ENCODE assay signal across 8 mouse cellular contexts in the genomic region with DNA sequence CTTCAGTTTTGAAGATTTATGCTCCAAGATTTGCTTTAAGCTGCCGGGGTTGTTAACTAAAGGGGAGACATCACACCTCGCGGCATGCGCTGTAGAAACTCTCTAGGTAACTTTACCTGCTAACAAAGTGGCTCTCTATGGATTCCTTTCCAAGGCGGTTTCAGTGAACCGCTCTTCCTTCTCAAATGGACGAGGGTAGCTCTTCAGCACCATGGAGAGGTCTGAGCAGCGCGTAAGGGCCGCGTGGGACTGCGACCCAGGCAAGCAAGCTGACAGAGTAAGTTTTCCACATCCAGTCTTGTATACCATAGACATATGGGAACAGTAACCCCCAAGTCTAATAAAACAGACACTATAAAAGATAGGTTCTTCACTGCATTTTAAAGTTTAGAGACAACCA. TPM values are rescaled to one million over a fixed set of nuclear protein-coding genes. Genes with fewer than 3 reads are reported as not detected.
DNase-seq lines count a peak whose midpoint lies in the region; ATAC-seq lines count a peak whose summit lies in the region.

Schip1 (plus strand) TSS at position 72 of the 400 bp plus-strand sequence.

- no peaks in the 10 kb centered on the region for H3K36me3 ChIP-seq in forebrain, embryonic 16.5 days (ENCODE audit: control insufficient read depth, insufficient read depth)
- no peaks in the 10 kb centered on the region for H3K36me3 ChIP-seq in hindbrain, embryonic 13.5 days
- no peaks in the 10 kb centered on the region for H3K36me3 ChIP-seq in midbrain, embryonic 14.5 days (ENCODE audit: control insufficient read depth, insufficient read depth, low read length)

- peaks cover 2% of the 10 kb centered on the region; the same call in 1 of the 2 replicates for H3K27me3 ChIP-seq in forebrain, embryonic 16.5 days (replicated peaks; ENCODE audit: control insufficient read depth, insufficient read depth, low read length)
- H3K27me3 ChIP-seq in hindbrain, embryonic 13.5 days = peaks cover 3% of the 10 kb centered on the region; the same call in 1 of the 2 replicates
- H3K27me3 ChIP-seq in midbrain, embryonic 14.5 days (ENCODE audit: control insufficient read depth, insufficient read depth, low read length) = no peaks in the 10 kb centered on the region

- peak; percentile 16 for DNase-seq in 416B (ENCODE audit: low read depth)
- peak; percentile 71 for DNase-seq in ZHBTc4 (ENCODE audit: low read depth, low spot score)
- no peak for DNase-seq in left cerebral cortex, postnatal 25 days (ENCODE audit: low spot score in 2 of 2)
- peak; percentile 57 for DNase-seq in midbrain, embryonic 14.5 days
- no peak for DNase-seq in frontal cortex, postnatal 14 days (ENCODE audit: low spot score in 2 of 2)

- H3K27ac ChIP-seq in forebrain, embryonic 16.5 days (ENCODE audit: low read length) = no peak within 1 kb of the TSS
- H3K27ac ChIP-seq in hindbrain, embryonic 13.5 days = no peak within 1 kb of the TSS
- no peak within 1 kb of the TSS for H3K27ac ChIP-seq in midbrain, embryonic 14.5 days (replicated peaks; ENCODE audit: low read depth, low read length)

- intact Hi-C loops in left cerebral cortex, postnatal 25 days (cut with DNase I) = no loop called here

- H3K4me2 ChIP-seq in forebrain, embryonic 16.5 days (ENCODE audit: low read length) = no peak within 1 kb of the TSS
- no peak within 1 kb of the TSS for H3K4me2 ChIP-seq in hindbrain, embryonic 13.5 days
- H3K4me2 ChIP-seq in midbrain, embryonic 14.5 days (ENCODE audit: low read length) = no peak within 1 kb of the TSS

- H3K4me1 ChIP-seq in forebrain, embryonic 16.5 days (replicated peaks; ENCODE audit: control insufficient read depth, insufficient read depth, low read length) = no peaks in the 10 kb centered on the region
- H3K4me1 ChIP-seq in hindbrain, embryonic 13.5 days (replicated peaks) = no peaks in the 10 kb centered on the region
- no peaks in the 10 kb centered on the region for H3K4me1 ChIP-seq in midbrain, embryonic 14.5 days (ENCODE audit: control insufficient read depth, insufficient read depth, low read length)

- no peak within 1 kb of the TSS for H3K4me3 ChIP-seq in forebrain, embryonic 16.5 days (replicated peaks; ENCODE audit: low read length)
- H3K4me3 ChIP-seq in hindbrain, embryonic 13.5 days = no peak within 1 kb of the TSS
- H3K4me3 ChIP-seq in midbrain, embryonic 14.5 days (replicated peaks; ENCODE audit: low read depth, low read length) = no peak within 1 kb of the TSS

- H3K9ac ChIP-seq in forebrain, embryonic 16.5 days (replicated peaks; ENCODE audit: low read depth, low read length) = no peak within 1 kb of the TSS
- H3K9ac ChIP-seq in hindbrain, embryonic 13.5 days = no peak within 1 kb of the TSS
- no peak within 1 kb of the TSS for H3K9ac ChIP-seq in midbrain, embryonic 14.5 days (replicated peaks; ENCODE audit: low read length)

- no peaks in the 10 kb centered on the region for H3K9me3 ChIP-seq in forebrain, embryonic 16.5 days (ENCODE audit: control insufficient read depth, low read length)
- no peaks in the 10 kb centered on the region for H3K9me3 ChIP-seq in hindbrain, embryonic 13.5 days
- no peaks in the 10 kb centered on the region for H3K9me3 ChIP-seq in midbrain, embryonic 14.5 days (ENCODE audit: control insufficient read depth, low read length)

- ATAC-seq in forebrain, embryonic 16.5 days = no peak
- no peak for ATAC-seq in hindbrain, embryonic 13.5 days (ENCODE audit: low FRiP score)
- ATAC-seq in midbrain, embryonic 14.5 days (ENCODE audit: low FRiP score, low TSS enrichment) = no peak
- ATAC-seq in inflammation-experienced regulatory T-cells, adult 6 months = no peak

- WGBS in forebrain, embryonic 16.5 days = 38% methylated on average over 12 of the region's 12 CpGs
- WGBS in hindbrain, embryonic 13.5 days = 43% methylated on average over 12 of the region's 12 CpGs
- 41% methylated on average over 12 of the region's 12 CpGs for WGBS in midbrain, embryonic 14.5 days

RNA-seq across cellular contexts. Expression of gene Schip1, which starts in this region (rescaled TPM):
- 173 and 197 TPM in 2 replicates for polyA plus RNA-seq in forebrain, embryonic 16.5 days (2015; fragmentation: Nextera tagmentation; extraction: Ambion mirVana)
- polyA plus RNA-seq in hindbrain, embryonic 13.5 days (2015; fragmentation: Nextera tagmentation; extraction: Ambion mirVana) = 151 and 152 TPM in 2 replicates
- total RNA-seq in left cerebral cortex, postnatal 25 days (2021) = 100 to 1,000 TPM; 277 to 334 TPM
- 152 and 154 TPM in 2 replicates for polyA plus RNA-seq in midbrain, embryonic 14.5 days (2014; fragmentation: Nextera tagmentation; extraction: Ambion mirVana)
- polyA plus RNA-seq in inflammation-experienced regulatory T-cells, adult 6 months (2017; shearing (Covaris generic)) = under 1 TPM in 1 of 3 experiments, not detected in 2; 0.18 TPM

Comparison
In these comparisons a context has a peak if more than half of its experiments do, and no peak if none do; other contexts are left out.
1. RNA of gene Schip1 (polyA plus RNA-seq): 173 to 197 TPM in forebrain, embryonic 16.5 days, 152 to 154 TPM in midbrain, embryonic 14.5 days and 151 to 152 TPM in hindbrain, embryonic 13.5 days; 0.18 TPM in inflammation-experienced regulatory T-cells, adult 6 months; every median in the first group is over 100 times any median in the second.
2. DNase-seq: peak in 416B (single experiment), ZHBTc4 (single experiment) and midbrain, embryonic 14.5 days (single experiment); none in left cerebral cortex, postnatal 25 days (0 of 2) and frontal cortex, postnatal 14 days (0 of 2).